Mouse (Mus musculus) CH12.LX (cell line): ENCODE measurements around the gene Map7d2. TPM values are rescaled to one million over a fixed set of nuclear protein-coding genes. Genes with fewer than 3 reads are reported as not detected.
A peak's percentile ranks its signal among the peaks of the same experiment; 100 is the strongest.

Source experiments
- DNase-seq: peaks from one replicate; pipeline ENCODE4 v3.0.0-alpha.2; 2013; ENCODE audit errors: extremely low read depth
- H3K27ac ChIP-seq: 2 replicates; pipeline ENCODE4 v1.5.1; 2012; ENCODE audit warnings: low read depth, mild to moderate bottlenecking, control low read depth, moderate library complexity; ENCODE audit not compliant: insufficient read depth
- H3K27me3 ChIP-seq: replicated peaks from 2 replicates; pipeline ENCODE3; 2012; ENCODE audit warnings: inconsistent platforms
- H3K36me3 ChIP-seq, 2 experiments: replicated peaks in 1 of 2; 2 replicates each; pipeline versions ENCODE3 to v1.6.1; 2012; ENCODE audit warnings: inconsistent platforms in 1 of 2, low read length in 1 of 2, mild to moderate bottlenecking in 1 of 2, mixed read lengths in 1 of 2, moderate library complexity in 1 of 2; ENCODE audit not compliant: control insufficient read depth in 1 of 2, insufficient read depth in 1 of 2
- H3K4me1 ChIP-seq, 2 experiments: 2 replicates each; pipeline ENCODE4 v1.6.1; 2012; ENCODE audit warnings: inconsistent platforms in 1 of 2, moderate library complexity in 1 of 2; ENCODE audit not compliant: insufficient read depth in 2 of 2, control insufficient read depth in 1 of 2
- H3K4me2 ChIP-seq: 2 replicates; pipeline ENCODE4 v1.6.1; 2012; ENCODE audit warnings: low read depth, mild to moderate bottlenecking, control low read depth; ENCODE audit not compliant: poor library complexity, insufficient read depth, severe bottlenecking
- H3K4me3 ChIP-seq, 3 experiments: fragments of 150-350 bp in 1 of 3; sonication (generic) in 1 of 3; replicated peaks in 1 of 3; 2 replicates each; pipeline versions ENCODE3 to v1.5.1; 2011 to 2012; ENCODE audit warnings: low read depth in 2 of 3, low read length in 2 of 3, mild to moderate bottlenecking in 2 of 3, moderate library complexity in 2 of 3, control low read depth in 1 of 3, improper control_type of control experiment in 1 of 3, inconsistent platforms in 1 of 3, mixed read lengths in 1 of 3; ENCODE audit not compliant: poor library complexity in 1 of 3
- H3K79me2 ChIP-seq: replicated peaks from 2 replicates; pipeline ENCODE4 v1.6.1; 2012; ENCODE audit warnings: mild to moderate bottlenecking, moderate library complexity; ENCODE audit not compliant: control insufficient read depth, poor library complexity, insufficient read depth, severe bottlenecking; ENCODE audit errors: extremely low read depth
- H3K9ac ChIP-seq: 2 replicates; pipeline ENCODE4 v1.6.1; 2012; ENCODE audit warnings: low read depth, mild to moderate bottlenecking, control low read depth, moderate library complexity; ENCODE audit not compliant: insufficient read depth
- H3K9me3 ChIP-seq: replicated peaks from 2 replicates; pipeline ENCODE3; 2012; ENCODE audit warnings: low read length, inconsistent platforms, mixed read lengths
- BHLHE40 ChIP-seq: IDR thresholded peaks from 2 replicates; pipeline ENCODE4 v1.6.1; 2011; ENCODE audit warnings: mild to moderate bottlenecking, low read depth, low read length, improper control_type of control experiment
- CHD1 ChIP-seq: IDR thresholded peaks from 2 replicates; pipeline ENCODE4 v1.6.1; 2012; ENCODE audit warnings: low read depth, low read length, improper control_type of control experiment, inconsistent platforms
- CHD2 ChIP-seq: IDR thresholded peaks from 2 replicates; pipeline ENCODE4 v1.6.1; 2011; ENCODE audit warnings: low read length, improper control_type of control experiment
- E2F4 ChIP-seq: IDR thresholded peaks from 2 replicates; pipeline ENCODE4 v1.6.1; 2011; ENCODE audit warnings: low read depth, low read length, improper control_type of control experiment; ENCODE audit not compliant: insufficient replicate concordance
- ELF1 ChIP-seq: IDR thresholded peaks from 2 replicates; pipeline ENCODE4 v1.6.1; 2014; ENCODE audit warnings: low read depth, mild to moderate bottlenecking, inconsistent platforms, low read length, improper control_type of control experiment
- ETS1 ChIP-seq: conservative IDR thresholded peaks from 2 replicates; pipeline ENCODE4 v1.6.1; 2012; ENCODE audit warnings: low read depth, mild to moderate bottlenecking, inconsistent platforms, low read length, improper control_type of control experiment, moderate library complexity
- GABPA ChIP-seq: IDR thresholded peaks from 2 replicates; pipeline ENCODE4 v1.6.1; 2012; ENCODE audit warnings: low read depth, low read length, improper control_type of control experiment, inconsistent platforms; ENCODE audit not compliant: insufficient replicate concordance
- IRF4 ChIP-seq: IDR thresholded peaks from 2 replicates; pipeline ENCODE4 v1.6.1; 2014; ENCODE audit warnings: low read depth, mild to moderate bottlenecking, inconsistent platforms, low read length, improper control_type of control experiment
- JUN ChIP-seq: IDR thresholded peaks from 2 replicates; pipeline ENCODE4 v1.6.1; 2011; ENCODE audit warnings: low read depth, mild to moderate bottlenecking, low read length, improper control_type of control experiment, moderate library complexity; ENCODE audit not compliant: insufficient read depth
- KAT2A ChIP-seq: IDR thresholded peaks from 2 replicates; pipeline ENCODE4 v1.6.1; 2012; ENCODE audit warnings: low read length, improper control_type of control experiment, inconsistent platforms; ENCODE audit not compliant: insufficient replicate concordance
- MYC ChIP-seq: IDR thresholded peaks from 2 replicates; pipeline ENCODE4 v1.6.1; 2011; ENCODE audit warnings: low read depth, mild to moderate bottlenecking, improper control_type of control experiment, low read length
- NRF1 ChIP-seq: IDR thresholded peaks from 2 replicates; pipeline ENCODE4 v1.6.1; 2014; ENCODE audit warnings: low read depth, mild to moderate bottlenecking, inconsistent platforms, low read length, improper control_type of control experiment, moderate library complexity
- PAX5 ChIP-seq: IDR thresholded peaks from 2 replicates; pipeline ENCODE4 v1.6.1; 2012; ENCODE audit warnings: low read length, inconsistent platforms, mixed read lengths
- POLR2A ChIP-seq: IDR thresholded peaks from 2 replicates; pipeline ENCODE4 v1.6.1; 2011; ENCODE audit warnings: low read depth, mild to moderate bottlenecking, improper control_type of control experiment, low read length
- POLR2AphosphoS2 ChIP-seq: IDR thresholded peaks from 2 replicates; pipeline ENCODE4 v1.6.1; 2011; ENCODE audit warnings: low read depth, low read length, improper control_type of control experiment
- RCOR1 ChIP-seq: conservative IDR thresholded peaks from 2 replicates; pipeline ENCODE4 v1.6.1; 2012; ENCODE audit warnings: low read depth, mild to moderate bottlenecking, inconsistent platforms, low read length, improper control_type of control experiment
- SIN3A ChIP-seq: IDR thresholded peaks from 2 replicates; pipeline ENCODE4 v1.6.1; 2012; ENCODE audit warnings: low read length, improper control_type of control experiment, inconsistent platforms
- USF1 ChIP-seq: IDR thresholded peaks from 2 replicates; pipeline ENCODE4 v1.6.1; 2014; ENCODE audit warnings: low read depth, mild to moderate bottlenecking, inconsistent platforms, low read length, improper control_type of control experiment
- USF2 ChIP-seq: conservative IDR thresholded peaks from 2 replicates; pipeline ENCODE4 v1.6.1; 2011; ENCODE audit warnings: low read depth, low read length, improper control_type of control experiment
- ZC3H11A ChIP-seq: IDR thresholded peaks from 2 replicates; pipeline ENCODE4 v1.6.1; 2012; ENCODE audit warnings: low read depth, mild to moderate bottlenecking, inconsistent platforms, low read length, improper control_type of control experiment
- ZKSCAN1 ChIP-seq: IDR thresholded peaks from 2 replicates; pipeline ENCODE4 v1.6.1; 2012; ENCODE audit warnings: low read depth, inconsistent platforms, low read length, improper control_type of control experiment, borderline replicate concordance
- ZMIZ1 ChIP-seq: IDR thresholded peaks from 2 replicates; pipeline ENCODE4 v1.6.1; 2012; ENCODE audit warnings: low read depth, mild to moderate bottlenecking, inconsistent platforms, low read length, improper control_type of control experiment
- ZNF384 ChIP-seq: IDR thresholded peaks from 2 replicates; pipeline ENCODE4 v1.6.1; 2012; ENCODE audit warnings: low read depth, low read length, improper control_type of control experiment, inconsistent platforms
- dilution Hi-C: fragments of 300-500 bp; cut with MboI; formaldehyde crosslinking; loops from 2 replicates; pipeline ENCODE4 v1.14.3; 2020; ENCODE audit warnings: low sequenced_read_pairs; ENCODE audit not compliant: extremely low pct_unique_long_range_greater_than_20kb, extremely low pct_ligation_motif_present
- in situ Hi-C: fragments of 300-500 bp; cut with MboI; formaldehyde crosslinking; loops from 3 replicates; pipeline ENCODE4 v1.14.3; 2019; ENCODE audit warnings: low sequenced_read_pairs, low pct_ligation_motif_present, low pct_unique_long_range_greater_than_20kb, mixed read lengths
- polyA plus RNA-seq: library from polyadenylated mRNA; unstranded; fragments of >175 nt; gene quantifications from 2 replicates; pipeline ENCODE4 v1.2.1, GENCODE M21; 2012; ENCODE audit warnings: low read depth; ENCODE audit not compliant: insufficient read length
- total RNA-seq, 2 experiments: library from RNA; depleted of rRNA; stranded (reverse); fragments of 300-350 nt in 1 of 2; fragments of >200 nt in 1 of 2; gene quantifications; 2 replicates each; pipeline ENCODE4 v1.2.3; 2012 to 2014

Gene Map7d2
- total and polyA plus RNA-seq, 3 experiments = 0.19 to 1.1 TPM; not detected in 1

GRCm38 (mm10) chrX:159510716-159511051 lies 96.3 kb downstream of the Map7d2 start:
- no peaks in the 10 kb centered on the region for H3K79me2 ChIP-seq
- peak overlapping the region; percentile 68 for H3K27ac ChIP-seq
- H3K4me2 ChIP-seq = peak overlapping the region; percentile 40; the same call in 1 of the 2 replicates
- peak; percentile 83 for TF ChIP-seq BHLHE40
- 0 out of 2 replicates have a peak, but pooled peaks have one; percentile 8 for TF ChIP-seq ETS1
- no peak for TF ChIP-seq IRF4
- peak; percentile 40; the same call in 1 of the 2 replicates for TF ChIP-seq CHD2
- TF ChIP-seq, all 38 proteins: peak for 3
- no peak for DNase-seq
- no peaks in the 10 kb centered on the region for H3K36me3 ChIP-seq
- H3K9ac ChIP-seq = peak overlapping the region; percentile 9; the same call in 1 of the 2 replicates
- no peaks in the 10 kb centered on the region for H3K27me3 ChIP-seq
- H3K4me1 ChIP-seq = no peaks in the 10 kb centered on the region
- no peaks in the 10 kb centered on the region for H3K9me3 ChIP-seq
- in situ Hi-C loops = no loop called here
- H3K4me3 ChIP-seq = peak overlapping the region; percentile 34 to 46 (median 39)
- dilution Hi-C loops = no loop called here

- no peak overlapping the region for H3K27ac ChIP-seq
- H3K4me1 ChIP-seq = peaks cover 0 to 5% of the 10 kb centered on the region in 2 experiments; a peak in 1 of 4 replicates
- no peaks in the 10 kb centered on the region for H3K9me3 ChIP-seq
- H3K79me2 ChIP-seq = no peaks in the 10 kb centered on the region
- H3K27me3 ChIP-seq = no peaks in the 10 kb centered on the region
- TF ChIP-seq E2F4 (no peak), USF1 (no peak), ZMIZ1 (no peak), SIN3A (no peak), PAX5 (no peak), POLR2A (no peak), MYC (no peak), CHD2 (no peak)
- no peak for DNase-seq
- H3K36me3 ChIP-seq = no peaks in the 10 kb centered on the region
- H3K4me3 ChIP-seq = no peak overlapping the region
- in situ Hi-C loops (no loop called here), dilution Hi-C loops (no loop called here)
- no peak overlapping the region for H3K4me2 ChIP-seq
- no peak overlapping the region for H3K9ac ChIP-seq
These were observed 101.2 kb downstream of the Map7d2 start for GRCm38 (mm10) chrX:159515599-159515998.

- H3K4me1 ChIP-seq = peaks cover 0 to 5% of the 10 kb centered on the region in 2 experiments; a peak in 1 of 4 replicates
- no peak overlapping the region for H3K9ac ChIP-seq
- H3K79me2 ChIP-seq = no peaks in the 10 kb centered on the region
- TF ChIP-seq ETS1 = no peak
- no peak for TF ChIP-seq ZMIZ1
- no peak for TF ChIP-seq GABPA
- TF ChIP-seq RCOR1 = no peak
- TF ChIP-seq POLR2AphosphoS2 = no peak
- TF ChIP-seq JUN = no peak
- TF ChIP-seq ZC3H11A = no peak
- TF ChIP-seq USF2 = no peak
- TF ChIP-seq CHD2 = no peak
- no peak for TF ChIP-seq NRF1
- TF ChIP-seq ZNF384 = no peak
- no peak for TF ChIP-seq ZKSCAN1
- TF ChIP-seq BHLHE40 = no peak
- no peak for TF ChIP-seq ELF1
- no peak for TF ChIP-seq CHD1
- no peak for TF ChIP-seq KAT2A
- no peak overlapping the region for H3K4me3 ChIP-seq
- H3K4me2 ChIP-seq = no peak overlapping the region
- in situ Hi-C loops = no loop called here
- DNase-seq = no peak
- no peaks in the 10 kb centered on the region for H3K36me3 ChIP-seq
- H3K27me3 ChIP-seq = no peaks in the 10 kb centered on the region
- no peaks in the 10 kb centered on the region for H3K9me3 ChIP-seq
- H3K27ac ChIP-seq = no peak overlapping the region
- dilution Hi-C loops = no loop called here
These were observed 107.4 kb downstream of the Map7d2 start for GRCm38 (mm10) chrX:159521780-159522179.
